ENCODE assay signal across 9 mouse cellular contexts in genomic region chr7:119010854-119011529, GRCm38 (mm10). TPM values are rescaled to one million over a fixed set of nuclear protein-coding genes. Genes with fewer than 3 reads are reported as not detected.
DNase-seq lines count a peak whose midpoint lies in the region; ATAC-seq lines count a peak whose summit lies in the region.
"Had no signal": no experiment of that assay in that cellular context is flagged by ENCODE, and none has a peak within 500 bp of the region (broad histone marks: within the 10 kb centered on the region; RNA-seq: fewer than 3 reads in every experiment).

No protein-coding gene starts in this region.

- H3K9me3 ChIP-seq in neural tube, embryonic 15.5 days (replicated peaks), result no peaks in the 10 kb centered on the region
- H3K9me3 ChIP-seq in forebrain, embryonic 14.5 days (replicated peaks; ENCODE audit: control insufficient read depth, low read length), result no peaks in the 10 kb centered on the region
- H3K9me3 ChIP-seq in neural tube, embryonic 13.5 days, result no peaks in the 10 kb centered on the region
- H3K9me3 ChIP-seq: embryonic facial prominence, embryonic 15.5 days had no signal

- H3K36me3 ChIP-seq in neural tube, embryonic 15.5 days, result no peaks in the 10 kb centered on the region
- no peaks in the 10 kb centered on the region for H3K36me3 ChIP-seq in forebrain, embryonic 14.5 days (ENCODE audit: control insufficient read depth, insufficient read depth, low read length)
- no peaks in the 10 kb centered on the region for H3K36me3 ChIP-seq in neural tube, embryonic 13.5 days
- H3K36me3 ChIP-seq: embryonic facial prominence, embryonic 15.5 days had no signal

- DNase-seq in neural tube, embryonic 10.5 days (ENCODE audit: extremely low spot score, low spot score), result peak; percentile 79
- peak; percentile 37 for DNase-seq in c-Kit-positive CD71-positive TER-119-negative erythroid progenitor cells, embryonic 14.5 days (ENCODE audit: low read depth)
- DNase-seq in forebrain, embryonic 14.5 days (ENCODE audit: low spot score), result peak; percentile 77
- DNase-seq in induced T-regulatory cell, adult 2 months (ENCODE audit: low read depth), result peak; percentile 55
- DNase-seq in left cerebral cortex, postnatal 36 days (ENCODE audit: low spot score in 2 of 2), result peak; percentile 52 to 76
- DNase-seq in thymus, postnatal 36 days, result peak; percentile 36 to 50

- peaks cover 3% of the 10 kb centered on the region; the same call in 1 of the 2 replicates for H3K27me3 ChIP-seq in neural tube, embryonic 15.5 days (replicated peaks)
- H3K27me3 ChIP-seq in forebrain, embryonic 14.5 days (replicated peaks; ENCODE audit: control insufficient read depth, insufficient read depth, low read length), result no peaks in the 10 kb centered on the region
- H3K27me3 ChIP-seq in neural tube, embryonic 13.5 days, result peaks cover 4% of the 10 kb centered on the region
- H3K27me3 ChIP-seq: embryonic facial prominence, embryonic 15.5 days had no signal

- no peaks in the 10 kb centered on the region for H3K4me1 ChIP-seq in neural tube, embryonic 15.5 days
- H3K4me1 ChIP-seq in forebrain, embryonic 14.5 days (ENCODE audit: control insufficient read depth, insufficient read depth, low read length), result no peaks in the 10 kb centered on the region
- no peaks in the 10 kb centered on the region for H3K4me1 ChIP-seq in neural tube, embryonic 13.5 days (replicated peaks)
- H3K4me1 ChIP-seq: embryonic facial prominence, embryonic 15.5 days had no signal

- H3K27ac ChIP-seq in neural tube, embryonic 15.5 days (replicated peaks), result no peak overlapping the region
- no peak overlapping the region for H3K27ac ChIP-seq in forebrain, embryonic 14.5 days (ENCODE audit: low read depth, low read length)
- no peak overlapping the region for H3K27ac ChIP-seq in neural tube, embryonic 13.5 days (replicated peaks)
- H3K27ac ChIP-seq: embryonic facial prominence, embryonic 15.5 days had no signal

- no peak overlapping the region for H3K4me3 ChIP-seq in neural tube, embryonic 15.5 days (replicated peaks)
- no peak overlapping the region for H3K4me3 ChIP-seq in forebrain, embryonic 14.5 days (ENCODE audit: low read depth, low read length)
- H3K4me3 ChIP-seq in neural tube, embryonic 13.5 days, result no peak overlapping the region
- H3K4me3 ChIP-seq: embryonic facial prominence, embryonic 15.5 days had no signal

- H3K9ac ChIP-seq in neural tube, embryonic 15.5 days (replicated peaks), result no peak overlapping the region
- H3K9ac ChIP-seq in forebrain, embryonic 14.5 days (ENCODE audit: low read length), result no peak overlapping the region
- H3K9ac ChIP-seq in neural tube, embryonic 13.5 days, result no peak overlapping the region
- H3K9ac ChIP-seq: embryonic facial prominence, embryonic 15.5 days had no signal

- no peak; the same call in 1 of the 2 replicates for ATAC-seq in neural tube, embryonic 15.5 days (ENCODE audit: low FRiP score)
- ATAC-seq in forebrain, embryonic 14.5 days, result peak; percentile 32; the same call in 1 of the 2 replicates
- ATAC-seq in neural tube, embryonic 13.5 days (ENCODE audit: low read depth), result peak; percentile 53

- H3K4me2 ChIP-seq in neural tube, embryonic 15.5 days, result no peak overlapping the region
- H3K4me2 ChIP-seq in forebrain, embryonic 14.5 days (ENCODE audit: low read length), result no peak overlapping the region
- H3K4me2 ChIP-seq in neural tube, embryonic 13.5 days, result no peak overlapping the region
- H3K4me2 ChIP-seq: embryonic facial prominence, embryonic 15.5 days had no signal

- 20% methylated on average over 5 of the region's 5 CpGs for WGBS in neural tube, embryonic 15.5 days
- 17% methylated on average over 5 of the region's 5 CpGs for WGBS in forebrain, embryonic 14.5 days
- 15% methylated on average over 5 of the region's 5 CpGs for WGBS in neural tube, embryonic 13.5 days

- intact Hi-C loops in left cerebral cortex, postnatal 36 days (cut with DNase I), result loop anchor here (10.0 kb wide), 1 partner anchor 504 kb away; the partner anchor contains the start of gene Acsm5

RNA-seq across cellular contexts. Expression of gene Gprc5b, which starts 16.0 kb away (rescaled TPM):
- 5.2 and 6.6 TPM in 2 replicates for polyA plus RNA-seq in neural tube, embryonic 15.5 days (2015; fragmentation: Nextera tagmentation; extraction: Ambion mirVana)
- polyA plus RNA-seq in forebrain, embryonic 14.5 days (2014; fragmentation: Nextera tagmentation; extraction: Ambion mirVana), result 12.6 and 14.3 TPM in 2 replicates
- total RNA-seq in left cerebral cortex, postnatal 36 days (2021), result 100 to 1,000 TPM in 1 of 2 experiments, 10 to 100 TPM in 1; 92.8 to 104 TPM
- polyA plus RNA-seq in neural tube, embryonic 13.5 days (2015; fragmentation: Nextera tagmentation; extraction: Ambion mirVana), result 6.9 and 7.0 TPM in 2 replicates
